Mouse (Mus musculus) kidney, embryonic 14.5 days (tissue): Measurements from ENCODE around the gene Grk2. TPM values are rescaled to one million over a fixed set of nuclear protein-coding genes. Genes with fewer than 3 reads are reported as not detected.

Experiments used
- ATAC-seq: fragments of 200-750 bp; cut with Nextera tagmentation; 2 replicates; pipeline ENCODE4 v1.8.0; 2017; ENCODE audit warnings: moderate number of reproducible peaks, mild to moderate bottlenecking, moderate TSS enrichment, moderate library complexity; ENCODE audit not compliant: low FRiP score, low TSS enrichment
- H3K27ac ChIP-seq: fragments of 300-500 bp; sonication (generic); 2 replicates; pipeline ENCODE4 v1.5.1; 2014; ENCODE audit warnings: low read depth, mild to moderate bottlenecking, low read length, moderate library complexity, mixed read lengths
- H3K27me3 ChIP-seq: fragments of 300-500 bp; sonication (generic); 2 replicates; pipeline ENCODE4 v1.6.1; 2014; ENCODE audit warnings: mild to moderate bottlenecking, low read length; ENCODE audit not compliant: control insufficient read depth, insufficient read depth
- H3K36me3 ChIP-seq: fragments of 300-500 bp; sonication (generic); 2 replicates; pipeline ENCODE4 v1.6.1; 2014; ENCODE audit warnings: low read length, mixed read lengths; ENCODE audit not compliant: control insufficient read depth, insufficient read depth
- H3K4me1 ChIP-seq: fragments of 300-500 bp; sonication (generic); 2 replicates; pipeline ENCODE4 v1.6.1; 2014; ENCODE audit warnings: low read length, mixed read lengths; ENCODE audit not compliant: control insufficient read depth, insufficient read depth
- H3K4me2 ChIP-seq: fragments of 300-500 bp; sonication (generic); replicated peaks from 2 replicates; pipeline ENCODE4 v1.6.1; 2014; ENCODE audit warnings: low read depth, mild to moderate bottlenecking, low read length
- H3K4me3 ChIP-seq: fragments of 300-500 bp; sonication (generic); 2 replicates; pipeline ENCODE4 v1.5.1; 2014; ENCODE audit warnings: mild to moderate bottlenecking, low read length
- H3K9ac ChIP-seq: fragments of 300-500 bp; sonication (generic); 2 replicates; pipeline ENCODE4 v1.6.1; 2014; ENCODE audit warnings: low read depth, mild to moderate bottlenecking, low read length, moderate library complexity
- H3K9me3 ChIP-seq: fragments of 300-500 bp; sonication (generic); 2 replicates; pipeline ENCODE4 v1.6.1; 2016; ENCODE audit warnings: low read length; ENCODE audit not compliant: control insufficient read depth
- WGBS: fragments of 180-500 bp; shearing (Covaris S2); extraction: QIAGEN DNeasy Blood & Tissue Kit; methylation state at CpG from one replicate; pipeline ENCODE4 v1.1.7; 2014; 5-methylcytosine and 5-hydroxymethylcytosine counted together
- polyA plus RNA-seq: library from polyadenylated mRNA; unstranded; fragments of >200 nt; fragmentation: Nextera tagmentation; extraction: Ambion mirVana; gene quantifications from 2 replicates; pipeline ENCODE4 v1.2.1, GENCODE M21; 2014

Gene Grk2
- polyA plus RNA-seq, 1 experiment from 2014 or later, result 17.7 TPM

GRCm38 (mm10) chr19:4265956-4266355, 40.1 kb downstream of the Grk2 start:
- Histone ChIP-seq H3K4me1 (no peaks in the 10 kb centered on the region), H3K4me2 (no peak overlapping the region), H3K27ac (no peak overlapping the region), H3K4me3 (no peak overlapping the region), H3K9me3 (no peaks in the 10 kb centered on the region), H3K27me3 (peaks cover 5% of the 10 kb centered on the region; the same call in 1 of the 2 replicates), H3K9ac (no peak overlapping the region), H3K36me3 (no peaks in the 10 kb centered on the region; the same call in 1 of the 2 replicates)
- ATAC-seq, result no peak
- 65% methylated on average over 4 of the region's 4 CpGs for WGBS

- H3K9me3 ChIP-seq, result no peaks in the 10 kb centered on the region
- no peaks in the 10 kb centered on the region for H3K4me1 ChIP-seq
- H3K4me2 ChIP-seq, result no peak overlapping the region
- no peak overlapping the region for H3K9ac ChIP-seq
- ATAC-seq, result no peak
- H3K4me3 ChIP-seq, result no peak overlapping the region
- no peaks in the 10 kb centered on the region for H3K36me3 ChIP-seq
- H3K27ac ChIP-seq, result no peak overlapping the region
- H3K27me3 ChIP-seq, result 0 out of 2 replicates have a peak, but pooled peaks cover 5% of the 10 kb centered on the region
- 94% methylated on average over 6 of the region's 6 CpGs for WGBS
Observed at GRCm38 (mm10) chr19:4264171-4264780, 41.7 kb downstream of the Grk2 start.

- H3K4me2 ChIP-seq, result no peak overlapping the region
- no peaks in the 10 kb centered on the region for H3K9me3 ChIP-seq
- H3K36me3 ChIP-seq, result no peaks in the 10 kb centered on the region
- no peaks in the 10 kb centered on the region for H3K4me1 ChIP-seq
- ATAC-seq, result no peak
- 70% methylated on average over 14 of the region's 14 CpGs for WGBS
- H3K9ac ChIP-seq, result no peak overlapping the region
- no peak overlapping the region for H3K4me3 ChIP-seq
- H3K27ac ChIP-seq, result no peak overlapping the region
- 0 out of 2 replicates have a peak, but pooled peaks cover 5% of the 10 kb centered on the region for H3K27me3 ChIP-seq
Observed at GRCm38 (mm10) chr19:4263702-4264101, 42.3 kb downstream of the Grk2 start.

GRCm38 (mm10) chr19:4262756-4263155, 43.3 kb downstream of the Grk2 start:
- H3K27me3 ChIP-seq, result 0 out of 2 replicates have a peak, but pooled peaks cover 2% of the 10 kb centered on the region
- H3K4me3 ChIP-seq, result no peak overlapping the region
- H3K36me3 ChIP-seq, result no peaks in the 10 kb centered on the region
- H3K4me1 ChIP-seq, result 0 out of 2 replicates have a peak, but pooled peaks cover 2% of the 10 kb centered on the region
- no peak overlapping the region for H3K27ac ChIP-seq
- no peak for ATAC-seq
- no peak overlapping the region for H3K4me2 ChIP-seq
- 64% methylated on average over 6 of the region's 6 CpGs for WGBS
- H3K9ac ChIP-seq, result no peak overlapping the region
- no peaks in the 10 kb centered on the region for H3K9me3 ChIP-seq

GRCm38 (mm10) chr19:4261038-4261698, 44.9 kb downstream of the Grk2 start:
- no peaks in the 10 kb centered on the region for H3K9me3 ChIP-seq
- no peak for ATAC-seq
- 57% methylated on average over 8 of the region's 8 CpGs for WGBS

GRCm38 (mm10) chr19:4257897-4258252, 48.1 kb downstream of the Grk2 start:
- ATAC-seq, result no peak
- Histone ChIP-seq H3K36me3 (no peaks in the 10 kb centered on the region), H3K4me3 (peak overlapping the region; percentile 68), H3K27me3 (no peaks in the 10 kb centered on the region), H3K4me1 (0 out of 2 replicates have a peak, but pooled peaks cover 3% of the 10 kb centered on the region), H3K4me2 (peak overlapping the region; percentile 85), H3K27ac (no peak overlapping the region), H3K9ac (peak overlapping the region; percentile 42; the same call in 1 of the 2 replicates), H3K9me3 (no peaks in the 10 kb centered on the region)
- WGBS, result 17% methylated on average over 12 of the region's 12 CpGs

More at GRCm38 (mm10) chr19:4261038-4261698, 44.9 kb downstream of the Grk2 start:
- Histone ChIP-seq H3K4me2 (no peak overlapping the region), H3K9ac (no peak overlapping the region), H3K27ac (no peak overlapping the region), H3K27me3 (no peaks in the 10 kb centered on the region), H3K36me3 (no peaks in the 10 kb centered on the region), H3K4me3 (no peak overlapping the region), H3K4me1 (0 out of 2 replicates have a peak, but pooled peaks cover 3% of the 10 kb centered on the region)

GRCm38 (mm10) chr19:4257216-4257896, 48.7 kb downstream of the Grk2 start:
- no peak overlapping the region for H3K27ac ChIP-seq
- H3K9me3 ChIP-seq, result no peaks in the 10 kb centered on the region
- H3K36me3 ChIP-seq, result no peaks in the 10 kb centered on the region
- under 1% methylated on average over 41 of the region's 41 CpGs for WGBS
- peak overlapping the region; percentile 47 for H3K9ac ChIP-seq
- H3K27me3 ChIP-seq, result no peaks in the 10 kb centered on the region
- peak; percentile 93 for ATAC-seq
- peak overlapping the region; percentile 68 for H3K4me3 ChIP-seq
- H3K4me1 ChIP-seq, result 0 out of 2 replicates have a peak, but pooled peaks cover 3% of the 10 kb centered on the region
- peak overlapping the region; percentile 85 for H3K4me2 ChIP-seq

- ATAC-seq, result no peak
- Histone ChIP-seq H3K4me2 (no peak overlapping the region), H3K9ac (no peak overlapping the region), H3K9me3 (no peaks in the 10 kb centered on the region), H3K4me3 (no peak overlapping the region), H3K27ac (no peak overlapping the region), H3K4me1 (0 out of 2 replicates have a peak, but pooled peaks cover 3% of the 10 kb centered on the region), H3K36me3 (no peaks in the 10 kb centered on the region), H3K27me3 (no peaks in the 10 kb centered on the region)
- 78% methylated on average over 11 of the region's 11 CpGs for WGBS
Observed at GRCm38 (mm10) chr19:4255583-4256162, 50.3 kb downstream of the Grk2 start.
